Mouse (Mus musculus) gastrocnemius, postnatal 25 days (tissue): ENCODE measurements around the gene Chrm4. TPM values are rescaled to one million over a fixed set of nuclear protein-coding genes. Genes with fewer than 3 reads are reported as not detected.

Experiments
- DNase-seq: peaks from one replicate; pipeline ENCODE4 v3.0.0; 2022
- long read RNA-seq, 2 experiments: library from polyadenylated mRNA; stranded (forward); transcript quantifications; one replicate each; pipeline ENCODE4 v2.0.0; 2021
- total RNA-seq, 2 experiments: library from RNA; stranded (reverse); gene quantifications; 1 replicate in 1 of 2; 2 replicates in 1 of 2; pipeline ENCODE4 v1.2.3; 2021

Chrm4 gene
- not detected for total RNA-seq
- long read RNA-seq, experiment 1, result 0 reads
- long read RNA-seq, experiment 2, result 0 reads

DNA sequence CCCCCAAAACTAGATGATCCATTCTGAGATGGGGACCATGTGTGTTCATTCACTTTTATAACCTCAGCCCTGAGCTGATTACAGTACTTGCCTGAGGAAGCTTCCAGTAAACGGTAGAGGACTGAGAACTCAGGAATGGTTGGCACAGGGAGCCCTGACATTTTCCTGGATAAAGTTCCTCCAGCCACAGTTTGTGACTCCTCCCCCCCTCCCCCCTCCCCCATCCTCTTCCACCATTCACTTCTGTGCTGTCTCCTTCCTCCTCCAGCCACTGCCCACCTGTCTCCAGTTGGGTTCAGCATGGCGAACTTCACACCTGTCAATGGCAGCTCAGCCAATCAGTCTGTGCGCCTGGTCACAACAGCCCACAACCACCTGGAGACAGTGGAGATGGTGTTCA is at the start of gene Chrm4:
Chrm4 (plus strand) TSS at position 301 of the 400 bp plus-strand sequence.
- no peak for DNase-seq

DNA sequence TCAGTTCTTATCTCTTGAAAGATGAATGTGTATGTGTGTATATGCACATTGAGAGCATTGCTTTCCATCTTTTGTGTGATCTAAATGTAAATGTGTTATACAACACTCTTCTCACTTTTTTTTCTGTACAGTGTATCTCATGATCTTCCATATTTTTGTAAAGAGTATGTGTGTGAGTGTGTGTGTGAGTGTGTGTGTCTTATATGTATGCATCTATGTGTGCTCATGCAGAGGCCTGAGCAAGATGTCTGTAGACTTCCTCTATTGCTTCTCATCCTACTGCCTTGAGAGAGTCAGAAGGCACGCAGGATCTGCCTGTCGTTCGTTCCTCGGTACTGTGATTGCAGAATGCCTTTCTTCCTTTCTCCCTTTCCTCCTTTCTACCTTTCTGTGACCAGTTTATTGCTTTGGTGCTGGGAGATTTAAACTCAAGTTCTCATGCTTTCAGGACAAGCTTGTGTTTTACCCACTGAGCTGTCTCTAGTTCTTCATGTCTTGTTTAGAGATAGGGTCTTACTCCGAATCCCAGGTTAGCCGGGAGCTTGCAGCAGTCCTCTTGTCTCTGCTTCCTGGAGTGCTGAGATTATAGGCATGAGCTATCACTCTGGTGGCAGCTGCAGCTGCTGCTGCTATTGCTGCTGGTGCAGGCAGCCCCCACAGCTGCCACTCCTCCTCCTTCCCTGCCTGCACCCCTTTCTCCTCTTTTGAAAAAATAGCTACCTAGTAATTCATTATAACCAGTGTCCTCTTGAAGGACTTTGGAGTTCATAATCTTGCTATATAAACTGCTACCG is 48.5 kb upstream of the Chrm4 start:
- no peak for DNase-seq

DNA sequence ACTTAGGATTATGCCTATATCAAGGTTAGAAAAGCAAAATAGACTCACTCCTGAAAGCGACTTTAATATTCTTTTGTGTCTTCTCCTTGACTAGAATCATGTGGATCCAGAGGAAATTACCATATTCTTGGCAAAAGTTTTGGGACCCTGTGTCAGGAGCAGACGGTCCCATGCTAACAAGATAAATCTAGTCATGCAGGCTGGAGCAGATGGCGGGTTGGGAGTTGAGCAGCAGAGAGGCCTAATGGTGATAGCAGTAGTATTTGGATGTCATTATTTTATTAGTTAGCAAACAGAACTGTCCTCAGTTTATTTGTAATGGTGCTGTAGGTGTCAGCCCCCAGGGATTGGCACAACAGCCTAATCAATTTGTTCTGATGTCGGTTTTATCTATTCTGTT is 43.1 kb upstream of the Chrm4 start:
- DNase-seq, result no peak

DNA sequence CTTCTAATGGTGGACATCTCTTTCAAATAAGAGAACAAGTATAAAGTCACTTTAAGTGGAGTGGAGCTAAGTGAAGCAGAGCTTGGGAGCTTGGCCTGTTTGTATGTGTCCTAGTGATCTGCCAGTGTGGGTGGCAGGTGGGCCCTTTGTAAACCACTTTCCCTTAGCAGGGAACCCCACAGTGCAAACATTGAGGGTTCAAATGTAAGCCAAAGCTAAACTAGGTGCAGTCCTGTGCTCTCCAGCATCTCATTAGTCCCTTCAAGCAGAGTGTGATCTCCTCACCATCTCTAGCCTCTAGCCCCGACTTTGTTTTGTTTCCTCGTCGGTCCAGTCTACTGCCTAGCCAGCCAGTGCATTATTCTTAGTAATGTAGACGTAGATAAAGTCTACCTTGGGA is 42.4 kb upstream of the Chrm4 start:
- no peak for DNase-seq

- DNase-seq, result no peak
These were observed 32.3 kb upstream of the Chrm4 start for GRCm38 (mm10) chr2:91894716-91895115.

GRCm38 (mm10) chr2:91895401-91895800 is 31.6 kb upstream of the Chrm4 start:
- no peak for DNase-seq

DNA sequence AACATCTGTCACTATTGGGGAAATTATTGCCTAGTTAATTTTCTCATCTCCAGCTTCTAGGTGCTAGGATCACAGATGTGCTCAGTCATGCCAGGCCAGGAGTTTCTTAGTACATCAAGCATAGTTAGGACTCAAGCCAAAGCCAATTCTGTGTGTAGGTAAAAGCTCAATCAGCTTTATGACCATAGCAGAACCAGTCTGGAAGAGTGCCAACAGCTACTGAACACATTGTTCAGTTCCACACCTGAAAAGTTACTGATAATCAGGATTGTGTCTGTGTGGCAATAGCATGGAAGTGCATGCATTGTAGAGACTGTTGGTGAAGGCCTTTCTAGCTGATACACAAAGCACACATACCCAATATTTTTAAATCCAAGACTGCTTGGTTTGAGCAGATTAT is 29.1 kb upstream of the Chrm4 start:
- DNase-seq, result no peak

DNA sequence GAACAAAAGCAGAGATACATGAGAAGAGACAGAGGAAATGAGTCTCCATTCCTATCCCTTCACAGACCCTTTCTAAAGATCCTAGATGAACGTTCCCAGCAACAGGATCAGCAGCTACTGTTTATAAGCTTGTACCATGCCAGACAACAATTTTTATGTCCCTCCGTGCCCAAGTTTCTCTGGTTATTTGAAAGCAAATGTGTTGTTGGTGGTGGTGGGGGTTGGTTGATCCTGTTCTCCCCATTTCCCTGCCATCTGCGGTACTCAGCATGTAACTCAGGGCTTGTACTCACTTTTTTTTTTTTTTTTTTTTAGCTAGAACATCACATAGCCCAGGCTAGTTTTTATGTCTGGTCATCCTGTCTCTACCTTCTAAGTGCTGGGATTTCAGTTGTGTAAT is 27.9 kb upstream of the Chrm4 start:
- no peak for DNase-seq

GRCm38 (mm10) chr2:91900431-91900830 is 26.6 kb upstream of the Chrm4 start:
- no peak for DNase-seq

GRCm38 (mm10) chr2:91902336-91902735 is 24.7 kb upstream of the Chrm4 start:
- DNase-seq, result no peak

DNA sequence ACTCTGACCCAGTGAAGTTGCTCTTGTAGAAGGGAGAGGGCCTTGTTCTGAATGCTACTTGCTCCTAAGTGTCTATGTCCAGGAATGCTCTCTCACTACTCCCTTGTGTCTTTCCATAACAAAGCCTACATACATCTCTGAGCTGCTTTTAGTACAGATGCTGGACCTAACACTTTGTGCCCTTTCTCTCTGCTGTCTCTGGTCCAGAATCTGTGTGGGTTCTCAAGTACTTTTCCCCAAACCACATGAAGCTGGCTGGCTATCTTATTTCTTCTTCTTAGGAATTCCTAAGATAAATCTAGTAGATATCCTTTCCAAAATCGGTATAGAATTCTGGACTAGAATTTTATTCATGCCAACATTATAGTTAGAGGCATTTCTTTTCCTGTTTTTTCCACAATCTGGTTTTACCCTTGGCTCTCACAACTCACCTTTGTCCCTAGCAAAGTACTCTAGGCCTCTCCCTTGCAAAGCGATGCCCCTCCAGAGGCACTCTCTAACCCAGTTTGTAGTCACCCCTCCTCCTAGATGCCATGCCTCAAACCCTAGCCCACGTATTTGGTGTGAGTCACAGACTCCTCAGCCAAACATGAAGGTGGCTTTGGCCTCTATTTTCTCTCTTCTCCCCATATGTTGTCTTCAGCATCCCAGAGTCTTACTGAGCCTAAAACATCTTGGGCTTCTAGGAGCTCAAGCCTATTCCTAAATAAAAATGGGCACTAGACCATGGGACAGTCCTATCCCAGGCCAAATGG is 23.7 kb upstream of the Chrm4 start:
- DNase-seq, result no peak

- no peak for DNase-seq
These were observed 22.3 kb upstream of the Chrm4 start for GRCm38 (mm10) chr2:91904618-91905307.

GRCm38 (mm10) chr2:91906141-91906540 is 20.9 kb upstream of the Chrm4 start:
- DNase-seq, result no peak

DNA sequence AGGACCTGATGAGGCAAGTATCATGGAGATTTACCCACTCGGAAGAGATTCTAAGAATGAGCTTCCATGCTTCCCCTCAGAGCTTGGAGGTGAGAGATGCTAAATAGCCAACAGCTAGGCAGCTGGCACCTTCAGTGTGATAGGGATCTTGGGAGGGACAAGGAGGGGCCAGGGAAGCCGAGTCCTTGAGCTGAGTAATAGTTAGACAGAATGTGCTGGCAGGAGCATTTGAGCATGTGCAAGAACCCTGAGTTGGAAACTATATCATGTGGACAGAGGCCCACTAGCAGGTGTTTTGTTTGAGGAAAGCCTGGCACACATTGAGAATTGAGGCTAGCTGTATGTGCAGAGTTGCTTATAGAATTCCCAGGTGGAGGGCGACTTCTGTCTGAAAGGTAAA is 14.4 kb upstream of the Chrm4 start:
- DNase-seq, result no peak

- DNase-seq, result no peak
These were observed 13.5 kb upstream of the Chrm4 start for GRCm38 (mm10) chr2:91913328-91914110.

- DNase-seq, result no peak
These were observed 10.6 kb upstream of the Chrm4 start for GRCm38 (mm10) chr2:91916346-91916977.

- no peak for DNase-seq
These were observed 10.0 kb upstream of the Chrm4 start for GRCm38 (mm10) chr2:91917096-91917495.

- no peak for DNase-seq
These were observed 6.9 kb upstream of the Chrm4 start for GRCm38 (mm10) chr2:91920130-91920529.

DNA sequence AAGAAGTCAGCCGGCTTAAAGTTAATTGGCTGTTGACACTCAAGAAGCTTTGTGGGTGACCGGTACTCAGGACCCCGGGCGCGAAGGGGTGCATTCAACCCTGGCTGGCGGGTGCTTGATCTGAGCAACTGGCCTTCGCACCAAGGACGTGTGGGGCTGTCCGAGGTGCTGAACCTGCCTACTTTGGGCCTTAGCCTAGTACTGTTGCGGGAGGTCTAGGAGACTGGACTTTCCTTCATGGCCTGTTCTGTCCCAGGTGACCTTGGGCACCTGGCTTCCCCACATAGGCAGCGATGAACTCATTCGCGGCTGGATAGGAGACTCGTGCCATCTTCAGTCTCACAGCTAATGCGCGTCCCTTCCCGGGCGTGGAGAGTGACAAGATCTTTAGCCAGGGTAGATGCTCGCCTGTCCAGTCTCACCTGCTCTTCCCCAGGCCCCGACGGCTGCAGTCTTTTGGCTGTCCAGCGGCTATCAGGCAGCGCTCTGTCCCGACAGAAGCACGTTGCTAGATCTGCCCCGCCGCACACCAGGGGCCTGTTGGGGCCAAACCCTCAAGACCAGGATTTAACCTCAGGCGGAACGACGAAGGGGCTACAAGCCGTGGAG is 5.8 kb upstream of the Chrm4 start:
- DNase-seq, result peak; percentile 24

DNA sequence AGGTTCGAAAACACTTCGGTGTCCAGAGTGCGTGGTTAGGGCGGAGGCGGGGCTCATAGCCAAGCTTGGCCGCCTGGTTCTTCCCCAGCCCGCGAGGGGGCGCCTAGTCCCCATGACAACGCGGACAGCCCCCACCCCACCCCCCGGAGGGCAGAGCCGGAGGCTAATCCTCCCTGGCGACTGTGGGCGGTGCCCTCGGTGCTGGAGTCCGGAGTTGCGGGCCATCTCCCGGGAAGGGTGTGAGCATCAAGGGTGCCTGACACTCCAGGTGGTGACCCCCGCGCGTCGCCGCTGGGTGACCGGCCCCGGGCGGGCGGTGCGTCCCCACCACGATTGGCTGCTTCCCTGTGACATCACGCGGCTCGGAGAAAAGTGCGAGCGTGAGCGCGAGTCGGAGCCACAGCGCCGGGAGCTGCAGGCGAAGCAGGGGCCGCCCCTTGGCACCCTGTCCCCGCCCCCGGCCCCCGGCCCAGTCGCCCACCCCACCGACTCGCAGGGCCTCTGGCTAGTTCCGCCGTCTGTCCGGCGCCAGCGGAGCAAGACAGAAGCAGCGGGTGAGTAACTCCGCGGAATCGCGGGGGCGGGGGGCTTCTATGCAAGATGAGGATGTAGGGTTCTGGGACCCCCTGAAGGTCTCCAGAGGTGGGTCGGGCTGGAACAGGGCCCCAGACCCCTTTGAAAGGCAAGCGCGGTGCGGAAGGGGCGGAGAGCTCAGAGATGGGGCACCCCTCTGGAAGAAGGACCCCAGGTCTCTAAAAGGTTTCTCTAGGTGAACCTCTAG is 5.1 kb upstream of the Chrm4 start:
- peak; percentile 41 for DNase-seq
